Mouse (Mus musculus) kidney, adult 2 months (tissue): ENCODE data around the gene Lsp1.

ENCODE experiments used
- CTCF ChIP-seq: fragments of 200-500 bp; conservative IDR thresholded peaks from 2 replicates; pipeline ENCODE4 v1.5.1; 2011; ENCODE audit warnings: low read depth, mild to moderate bottlenecking, control low read depth, low read length, moderate library complexity, mixed read lengths; ENCODE audit not compliant: insufficient read depth, insufficient read length
- POLR2A ChIP-seq: fragments of 200-500 bp; IDR thresholded peaks from one replicate; pipeline ENCODE4 v1.6.1; 2011; ENCODE audit warnings: low read depth, low read length, control low read depth

DNA sequence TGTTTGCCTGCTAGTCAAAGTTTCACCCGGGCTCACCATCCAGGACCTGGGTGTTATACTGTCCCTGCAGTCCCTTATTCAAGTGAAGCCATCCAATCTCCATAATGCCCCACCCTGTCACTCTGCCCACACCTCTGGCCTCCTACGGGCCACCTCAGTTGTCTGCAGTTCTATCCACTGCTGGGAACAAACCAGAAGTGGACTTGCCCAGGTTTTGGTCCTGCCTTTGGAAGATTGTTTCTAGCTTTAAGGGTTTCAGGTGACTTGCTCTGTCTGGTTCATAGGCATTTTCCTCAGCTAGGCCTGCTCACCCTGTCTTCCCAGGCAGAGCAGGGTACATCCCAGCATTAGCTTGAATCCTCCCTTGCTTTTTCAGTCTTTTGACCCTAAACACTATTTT, 5.4 kb upstream of the Lsp1 start:
- TF ChIP-seq CTCF (no peak), POLR2A (no peak)
